Mouse (Mus musculus) lung, postnatal 25 days (tissue): ENCODE data around the gene Tom1l1.

Experiments
- DNase-seq: peaks from one replicate; pipeline ENCODE4 v3.0.0; 2022; ENCODE audit warnings: low spot score

The Tom1l1 gene

DNA sequence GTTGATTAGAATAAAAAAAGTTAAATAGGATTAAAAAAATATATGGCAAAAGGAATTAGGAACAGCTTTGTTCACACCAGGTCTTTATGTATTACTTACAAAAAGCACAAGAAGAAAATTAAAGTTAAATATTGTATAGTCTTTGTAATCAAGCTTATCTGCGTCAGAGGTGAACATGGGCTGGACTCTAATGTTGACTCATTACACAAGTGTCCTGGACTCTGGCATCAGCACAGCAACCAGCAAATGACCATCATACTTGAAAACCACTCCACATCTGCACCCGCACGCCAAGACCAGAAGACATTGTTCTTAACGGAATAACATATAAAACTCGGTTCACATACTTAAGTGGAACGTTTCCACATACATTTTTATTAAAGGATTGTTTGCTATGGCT, 20.8 kb downstream of the Tom1l1 start:
- DNase-seq, result peak; percentile 34

DNA sequence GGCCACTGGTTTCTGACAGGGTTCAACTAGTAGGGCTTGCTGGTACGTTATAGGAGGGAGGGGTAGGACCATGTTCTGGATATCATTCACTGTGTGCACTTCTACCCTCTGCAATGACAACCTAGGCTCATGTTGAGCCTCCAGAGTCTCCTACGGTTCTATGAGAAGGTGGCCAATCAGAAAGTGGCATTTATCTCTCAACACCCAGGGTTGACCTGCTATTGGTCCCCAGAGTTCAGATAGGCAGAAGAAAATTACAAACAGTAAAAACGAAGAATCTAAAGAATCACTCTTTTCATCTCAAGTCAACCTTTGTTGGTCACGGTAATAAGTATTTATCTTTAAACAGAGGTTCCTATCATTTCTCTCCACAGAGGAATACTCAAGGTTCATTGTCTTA, 21.2 kb downstream of the Tom1l1 start:
- no peak for DNase-seq

DNA sequence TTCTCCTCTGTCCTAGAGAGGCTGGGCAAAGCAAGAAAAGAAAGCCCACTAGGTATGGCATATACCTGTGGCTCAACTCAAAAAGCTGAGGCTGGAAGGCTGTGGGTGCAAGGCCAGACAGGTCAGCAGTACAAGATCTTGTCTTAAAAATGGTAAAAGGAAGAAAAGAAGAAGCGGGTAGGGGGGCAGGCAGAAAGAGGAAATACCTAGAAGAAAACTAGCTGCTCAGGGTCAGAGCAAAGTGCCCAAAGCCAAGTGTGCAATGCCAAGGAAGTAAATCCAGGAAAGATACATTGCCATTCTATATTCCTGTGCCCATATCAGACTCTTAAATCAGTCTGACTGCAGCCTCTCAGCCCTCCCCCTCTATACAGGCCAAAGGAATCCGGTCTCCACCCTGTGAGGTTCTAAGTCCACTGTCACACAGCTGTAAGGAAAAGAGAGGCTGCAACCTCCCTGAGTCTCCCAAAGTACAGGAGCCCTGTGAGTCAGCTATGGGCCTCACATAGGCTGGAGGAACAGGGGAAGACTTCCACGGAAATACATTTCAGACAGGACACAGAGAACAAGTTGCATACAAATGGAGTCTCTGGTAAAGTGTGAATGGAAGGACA, 21.9 kb downstream of the Tom1l1 start:
- DNase-seq, result no peak

DNA sequence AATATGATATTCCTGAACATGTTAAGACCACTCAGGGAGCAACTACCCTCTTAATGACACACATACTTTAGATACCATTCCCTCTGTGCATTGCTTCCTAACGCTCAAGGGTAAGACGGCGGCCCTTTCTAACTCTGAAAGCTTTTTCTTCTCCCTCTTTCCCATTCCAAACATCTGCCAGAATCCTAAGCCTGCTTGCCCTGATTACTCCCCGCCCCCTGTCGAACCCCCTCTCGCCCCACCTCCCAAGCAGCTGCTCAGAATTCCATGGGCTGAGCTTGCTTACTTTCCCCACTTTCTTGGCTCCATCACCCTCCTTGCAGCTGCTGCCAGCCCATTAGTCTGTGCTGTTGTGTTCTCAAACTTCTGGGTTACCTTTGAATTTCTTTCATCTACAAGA, 23.0 kb downstream of the Tom1l1 start:
- peak; percentile 40 for DNase-seq

DNA sequence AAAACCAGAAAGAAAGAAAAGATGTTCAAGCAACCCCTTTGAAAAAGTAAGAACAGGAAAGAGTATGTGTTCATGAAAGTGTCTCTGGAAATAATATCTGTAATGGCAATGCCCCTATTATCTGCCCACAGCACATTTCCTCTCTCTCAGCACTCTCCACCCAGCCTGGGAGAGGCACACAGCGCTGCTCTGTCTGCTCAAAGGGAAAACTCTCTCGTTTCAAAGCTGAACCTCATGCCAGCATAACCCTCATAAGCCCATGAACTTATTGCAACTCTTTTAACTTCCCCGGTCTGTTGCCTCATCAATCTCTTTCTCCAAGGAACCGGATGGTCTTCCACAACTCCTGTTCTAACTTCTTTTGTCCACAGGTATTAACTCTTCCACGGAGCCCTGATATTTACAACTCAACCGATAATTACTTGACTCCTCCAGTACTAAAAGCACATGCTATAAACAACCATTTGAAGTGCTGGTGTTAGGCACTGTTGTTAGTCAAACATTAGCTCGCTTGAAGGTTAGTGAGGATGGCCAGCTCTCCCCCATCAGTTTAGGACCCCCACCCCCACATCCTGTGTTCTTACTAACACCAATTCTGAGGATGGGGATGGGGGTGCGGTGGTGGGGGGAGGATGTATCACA, 23.7 kb downstream of the Tom1l1 start:
- DNase-seq, result no peak

DNA sequence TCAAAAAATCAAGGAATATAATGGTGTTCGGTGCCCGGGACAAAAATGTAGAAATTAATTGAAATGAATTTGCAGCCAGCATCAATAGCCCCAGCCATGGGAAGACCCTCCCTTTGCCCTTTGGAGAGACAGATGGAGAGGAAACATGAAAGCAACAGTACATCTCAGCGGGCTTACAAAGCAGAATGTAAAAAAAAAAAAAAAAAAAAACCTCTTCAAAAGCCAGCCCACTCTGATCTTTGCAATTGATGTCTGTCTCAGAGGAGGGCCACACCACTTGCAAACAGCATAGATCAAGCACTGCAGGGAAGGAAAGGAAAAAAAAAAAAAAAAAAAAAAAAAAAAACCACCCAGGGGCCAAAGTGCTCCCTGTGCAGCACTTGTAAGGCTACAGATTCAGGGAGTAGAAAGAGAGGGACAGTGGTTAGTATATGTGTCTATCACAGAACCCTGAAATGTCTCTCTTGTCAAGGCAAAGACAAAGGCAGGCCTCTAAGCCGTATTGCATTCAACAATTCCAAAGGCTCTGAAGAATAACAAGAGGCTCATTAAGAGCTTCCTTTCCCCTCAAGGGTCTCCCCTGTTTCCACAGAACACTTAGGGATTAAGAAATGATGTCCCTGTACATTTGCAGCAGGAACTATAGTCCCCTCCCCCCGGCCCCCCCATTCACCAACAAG, 24.4 kb downstream of the Tom1l1 start:
- DNase-seq, result no peak

DNA sequence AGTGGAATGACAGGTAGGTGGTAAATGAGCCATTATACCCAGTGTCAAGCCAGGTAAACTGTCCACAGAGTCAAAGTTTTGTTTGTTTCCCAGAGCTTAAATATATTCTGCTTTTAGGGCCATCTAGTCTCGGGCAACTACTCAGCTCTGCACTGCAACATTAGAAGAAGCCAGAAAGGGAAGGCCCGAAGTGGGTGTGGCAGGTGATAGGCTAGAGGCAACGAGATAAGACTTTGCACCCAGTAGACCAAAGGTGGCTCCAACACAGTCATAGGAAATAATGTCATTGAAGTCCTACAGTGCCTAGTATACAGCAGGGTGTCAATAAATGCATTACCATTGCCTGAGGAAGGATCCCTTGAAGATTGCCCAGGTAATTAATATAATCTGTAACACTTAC, 25.1 kb downstream of the Tom1l1 start:
- no peak for DNase-seq

DNA sequence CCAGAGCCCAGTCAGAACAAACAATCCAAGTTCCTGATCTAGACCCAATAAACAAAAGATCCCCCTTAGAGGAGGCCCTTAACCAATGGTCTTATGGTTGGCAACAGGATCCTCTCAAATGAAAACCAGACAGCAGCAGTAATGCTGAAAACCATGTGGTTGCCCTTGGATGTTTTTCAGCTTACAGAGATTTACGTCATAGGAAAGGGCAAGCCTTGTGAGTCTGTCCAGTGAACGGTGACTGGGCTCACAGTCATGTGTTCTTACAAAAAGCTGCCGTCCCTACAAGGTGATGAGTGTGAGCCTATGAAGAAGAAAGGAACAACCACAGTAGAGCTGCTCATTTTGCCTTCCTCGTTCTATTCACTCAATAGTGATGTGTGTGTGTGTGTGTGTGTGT, 27.5 kb downstream of the Tom1l1 start:
- no peak for DNase-seq

GRCm38 (mm10) chr11:90657527-90657926, 30.6 kb downstream of the Tom1l1 start:
- peak; percentile 15 for DNase-seq

GRCm38 (mm10) chr11:90652603-90653002, 35.6 kb downstream of the Tom1l1 start:
- DNase-seq, result no peak

GRCm38 (mm10) chr11:90650231-90650885, 37.8 kb downstream of the Tom1l1 start:
- DNase-seq, result no peak

DNA sequence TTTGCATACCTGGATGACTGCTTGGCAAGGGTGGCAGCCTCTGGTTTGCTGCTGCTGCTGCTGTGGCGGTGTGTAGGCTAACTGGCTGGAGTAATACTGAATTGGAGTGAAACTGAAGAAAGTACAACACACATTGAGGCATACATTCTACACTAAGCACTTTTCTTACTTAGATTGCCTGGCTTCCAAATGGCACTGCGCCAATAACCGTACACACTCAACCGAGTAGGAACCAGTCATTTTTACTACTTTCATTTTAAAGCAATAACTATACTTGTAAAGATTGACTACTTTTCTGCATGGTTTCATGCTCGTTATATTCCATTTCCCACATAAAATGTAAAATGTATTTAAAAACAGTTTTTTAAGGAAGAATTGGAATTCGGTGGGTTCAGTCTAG, 38.4 kb downstream of the Tom1l1 start:
- DNase-seq, result no peak

DNA sequence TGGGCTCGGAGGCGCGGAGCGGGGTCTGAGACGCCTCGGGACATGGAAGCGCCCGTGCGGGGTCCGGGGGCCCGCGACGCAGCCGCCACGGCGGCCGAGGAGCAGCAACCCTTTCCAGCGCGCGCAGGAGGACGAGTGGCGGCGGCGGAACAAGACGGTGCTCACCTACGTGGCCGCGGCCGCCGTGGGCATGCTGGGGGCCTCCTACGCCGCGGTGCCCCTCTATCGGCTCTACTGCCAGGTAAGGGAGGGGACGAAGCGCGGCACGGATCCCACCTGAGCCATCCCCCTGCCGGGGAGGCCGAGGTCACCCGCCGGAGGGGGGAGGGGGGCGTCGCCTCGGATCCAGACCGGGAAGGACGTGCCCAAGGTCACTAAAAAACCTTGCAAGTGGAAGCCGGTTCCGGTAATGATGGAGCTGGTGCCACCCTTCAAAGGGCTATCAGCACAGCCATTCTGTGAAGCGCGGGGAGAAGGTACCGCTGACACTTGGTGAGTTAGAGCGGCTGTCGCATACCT, 49.8 kb downstream of the Tom1l1 start:
- DNase-seq, result peak; percentile 10

- peak; percentile 93 for DNase-seq
Measured at GRCm38 (mm10) chr11:90637440-90638311, 50.5 kb downstream of the Tom1l1 start, which contains the start of the genes Stxbp4 and Cox11. Gene Stxbp4, minus strand, starts transcription at chr11:90638084. Gene Cox11, plus strand, starts transcription at chr11:90638173.

DNA sequence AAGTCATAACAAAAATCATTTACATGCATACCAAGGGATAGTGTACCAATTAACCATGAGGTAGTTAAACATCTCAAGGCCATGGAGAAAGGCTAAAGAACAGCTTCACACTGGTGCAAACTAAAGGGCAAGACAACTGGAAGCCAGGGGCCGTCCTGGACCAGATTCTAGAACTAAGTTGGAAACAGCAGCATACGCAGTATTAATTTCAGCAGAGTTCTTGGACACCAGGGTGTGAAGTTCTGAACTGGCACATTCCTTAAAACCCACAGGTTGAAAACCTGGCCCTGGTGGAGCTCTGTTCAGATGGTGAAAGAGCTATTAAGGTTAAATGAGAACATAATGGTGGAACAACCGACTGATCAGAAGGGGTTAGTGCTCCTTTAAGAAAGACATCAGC, 53.5 kb downstream of the Tom1l1 start:
- DNase-seq, result no peak

DNA sequence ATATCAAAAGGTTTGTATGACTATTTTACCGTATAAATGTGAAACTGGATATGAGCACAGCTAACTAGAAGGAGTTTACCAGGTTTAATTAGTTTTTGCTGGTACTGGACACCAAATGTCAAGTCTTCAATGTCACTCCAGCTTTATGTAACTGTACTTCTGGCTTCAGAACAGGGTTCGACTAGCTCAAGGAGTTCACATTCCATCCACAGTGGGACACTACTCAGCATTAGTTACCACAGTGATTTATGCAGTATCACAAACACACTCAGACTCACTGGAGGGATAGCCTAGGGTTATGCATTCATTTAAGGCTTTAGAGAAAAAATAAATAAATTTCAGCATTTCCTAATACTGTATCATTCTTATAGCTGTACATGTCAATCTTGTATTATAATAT, 55.7 kb downstream of the Tom1l1 start:
- peak; percentile 21 for DNase-seq

DNA sequence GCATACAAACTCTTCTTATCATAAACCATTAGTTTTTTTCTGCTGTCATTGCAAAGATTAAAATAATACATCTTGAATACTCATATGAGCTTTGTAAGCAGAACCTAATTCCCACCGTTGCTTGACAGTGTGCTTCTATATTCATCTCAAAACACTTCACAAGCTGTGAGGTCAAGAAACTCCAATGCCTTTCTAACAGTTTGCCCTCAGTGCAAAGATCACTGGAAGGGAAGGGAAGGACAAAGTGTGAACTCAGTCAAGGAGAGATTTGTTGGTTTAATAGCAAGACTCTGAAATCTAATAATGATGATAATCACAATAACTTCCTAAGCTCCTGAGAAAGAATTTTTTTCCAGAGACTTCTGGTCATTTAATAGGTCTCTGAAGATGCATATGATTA, 60.4 kb downstream of the Tom1l1 start:
- DNase-seq, result no peak

DNA sequence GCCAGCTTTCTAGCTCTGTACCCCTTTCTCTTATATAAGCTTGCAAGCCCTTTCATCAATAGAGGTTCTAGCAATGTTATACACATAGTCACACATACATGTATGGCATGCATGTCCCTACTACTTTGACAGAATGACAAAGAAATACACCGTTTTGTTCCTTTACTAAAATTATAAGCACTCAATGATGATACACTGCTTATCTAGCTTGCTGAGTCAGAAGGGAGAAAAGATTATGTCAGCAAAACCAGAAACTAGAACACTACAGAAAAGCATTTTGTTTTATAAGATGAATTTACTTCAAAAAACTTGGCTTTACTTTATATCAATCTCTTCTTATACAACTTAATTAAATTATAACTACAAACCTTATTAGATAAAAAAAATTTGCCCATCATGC, 63.0 kb downstream of the Tom1l1 start:
- DNase-seq, result no peak

DNA sequence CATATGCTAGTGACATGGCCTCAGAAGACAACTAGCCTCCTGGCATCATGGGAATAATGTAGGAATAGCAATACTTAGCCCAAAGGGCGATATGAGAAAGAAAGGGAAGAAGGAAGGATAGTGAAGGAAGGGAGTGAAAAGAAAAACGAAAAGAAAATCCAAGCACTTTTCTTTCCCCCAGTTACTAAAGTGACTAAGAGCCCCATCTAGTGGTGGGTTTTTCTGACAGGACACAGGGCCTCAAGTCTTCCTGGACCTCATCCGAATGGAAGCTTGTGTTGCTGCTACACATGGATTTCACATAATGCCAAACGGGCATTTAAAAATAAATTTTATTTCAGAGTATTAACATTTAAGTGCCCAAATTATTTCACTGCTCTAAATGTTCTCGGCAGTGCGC, 64.7 kb downstream of the Tom1l1 start:
- DNase-seq, result peak; percentile 33

- no peak for DNase-seq
Measured at GRCm38 (mm10) chr11:90622500-90622899, 65.7 kb downstream of the Tom1l1 start.

DNA sequence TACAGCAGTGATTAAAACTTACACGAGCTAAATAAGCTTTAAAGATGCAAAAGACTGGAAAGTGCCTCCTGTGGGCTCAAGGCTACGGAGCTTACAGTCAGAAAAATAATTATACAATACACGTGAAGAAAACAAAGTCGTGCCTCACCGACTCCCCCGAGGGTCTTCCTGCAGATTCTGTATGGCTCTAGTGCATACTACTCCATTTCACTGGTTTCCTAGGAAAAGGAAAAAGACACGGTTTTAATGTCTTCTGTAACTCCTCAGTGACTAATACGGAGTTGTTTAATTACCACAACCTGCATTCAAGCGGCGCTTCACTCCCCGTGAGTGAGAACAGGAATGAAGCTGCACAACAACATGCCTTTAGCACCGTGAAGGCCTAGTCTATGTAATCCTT, 66.1 kb downstream of the Tom1l1 start:
- no peak for DNase-seq

- peak; percentile 16 for DNase-seq
Measured at GRCm38 (mm10) chr11:90616431-90616830, 71.7 kb downstream of the Tom1l1 start.
